Mouse (Mus musculus) liver, embryonic 14.5 days (tissue): ENCODE measurements around the gene Scrn1. TPM values are rescaled to one million over a fixed set of nuclear protein-coding genes. Genes with fewer than 3 reads are reported as not detected.
A peak's percentile ranks its signal among the peaks of the same experiment; 100 is the strongest.

Experiments used
- ATAC-seq: fragments of 200-750 bp; cut with Nextera tagmentation; 2 replicates; pipeline ENCODE4 v1.8.0; 2017; ENCODE audit warnings: moderate number of reproducible peaks, mild to moderate bottlenecking, moderate library complexity; ENCODE audit not compliant: insufficient read depth
- DNase-seq, 3 experiments: peaks; one replicate each; pipeline ENCODE4 v3.0.0-alpha.2; 2012 to 2013; ENCODE audit warnings: low read depth in 3 of 3, low spot score in 3 of 3
- H3K27ac ChIP-seq: fragments of 300-500 bp; sonication (generic); 2 replicates; pipeline ENCODE4 v1.5.1; 2014; ENCODE audit warnings: moderate library complexity, mild to moderate bottlenecking, control low read depth, inconsistent platforms
- H3K27me3 ChIP-seq: fragments of 300-500 bp; sonication (generic); 2 replicates; pipeline ENCODE4 v1.6.1; 2014; ENCODE audit warnings: mild to moderate bottlenecking, low read length, moderate library complexity; ENCODE audit not compliant: control insufficient read depth, insufficient read depth
- H3K36me3 ChIP-seq: fragments of 300-500 bp; sonication (generic); replicated peaks from 2 replicates; pipeline ENCODE4 v1.6.1; 2014; ENCODE audit warnings: low read depth; ENCODE audit not compliant: control insufficient read depth, insufficient read depth
- H3K4me1 ChIP-seq, 2 experiments: fragments of 200-500 bp in 1 of 2; fragments of 300-500 bp in 1 of 2; sonication (generic) in 1 of 2; replicated peaks; 2 replicates each; pipeline ENCODE4 v1.6.1; 2012 to 2014; ENCODE audit warnings: antibody characterized with exemption in 1 of 2, inconsistent platforms in 1 of 2, low read length in 1 of 2; ENCODE audit not compliant: control insufficient read depth in 2 of 2, insufficient read depth in 2 of 2
- H3K4me2 ChIP-seq: fragments of 300-500 bp; sonication (generic); 2 replicates; pipeline ENCODE4 v1.6.1; 2014; ENCODE audit warnings: low read depth, mild to moderate bottlenecking, control low read depth, moderate library complexity
- H3K4me3 ChIP-seq, 2 experiments: fragments of 200-500 bp in 1 of 2; fragments of 300-500 bp in 1 of 2; sonication (generic) in 1 of 2; 2 replicates each; pipeline ENCODE4 v1.5.1; 2012 to 2014; ENCODE audit warnings: low read depth in 2 of 2, low read length in 2 of 2, mild to moderate bottlenecking in 2 of 2, control low read depth in 1 of 2, inconsistent platforms in 1 of 2, moderate library complexity in 1 of 2; ENCODE audit not compliant: insufficient read depth in 1 of 2
- H3K9ac ChIP-seq: fragments of 300-500 bp; sonication (generic); replicated peaks from 2 replicates; pipeline ENCODE4 v1.6.1; 2014; ENCODE audit warnings: mild to moderate bottlenecking, control low read depth, moderate library complexity
- H3K9me3 ChIP-seq: fragments of 300-500 bp; sonication (generic); 2 replicates; pipeline ENCODE4 v1.6.1; 2016; ENCODE audit warnings: low read length, mixed read lengths; ENCODE audit not compliant: control insufficient read depth
- CTCF ChIP-seq: IDR thresholded peaks from 2 replicates; pipeline ENCODE4 v1.5.1; 2016; ENCODE audit warnings: antibody characterized with exemption, low read depth, control low read depth
- EP300 ChIP-seq: IDR thresholded peaks from 2 replicates; pipeline ENCODE4 v1.6.1; 2016; ENCODE audit warnings: antibody characterized with exemption, low read depth
- WGBS: fragments of 180-500 bp; shearing (Covaris S2); extraction: QIAGEN DNeasy Blood & Tissue Kit; methylation state at CpG from one replicate; pipeline ENCODE4 v1.1.7; 2014; ENCODE audit not compliant: insufficient replicate concordance; 5-methylcytosine and 5-hydroxymethylcytosine counted together
- polyA plus RNA-seq, 2 experiments: library from polyadenylated mRNA; depleted of rRNA in 1 of 2; stranded (reverse) in 1 of 2; unstranded in 1 of 2; fragments of >200 nt; fragmentation: Nextera tagmentation in 1 of 2; extraction: Ambion mirVana in 1 of 2; gene quantifications; 2 replicates each; pipeline versions ENCODE4 v1.2.1 to v1.2.3; 2012 to 2014

The Scrn1 gene
- polyA plus RNA-seq, 2 experiments: 0.13 to 0.24 TPM

- no peaks in the 10 kb centered on the region for H3K9me3 ChIP-seq
- H3K36me3 ChIP-seq: no peaks in the 10 kb centered on the region
- H3K27ac ChIP-seq: no peak overlapping the region
- H3K27me3 ChIP-seq: peaks cover 7% of the 10 kb centered on the region
- 44% methylated on average over 8 of the region's 8 CpGs for WGBS
- peaks cover 0 to 9% of the 10 kb centered on the region in 2 experiments; a peak in 3 of 4 replicates for H3K4me1 ChIP-seq
- peak overlapping the region; percentile 88 for H3K4me2 ChIP-seq
- DNase-seq (no peak), ATAC-seq (no peak)
- TF ChIP-seq CTCF: no peak
- TF ChIP-seq EP300: no peak
- H3K9ac ChIP-seq: no peak overlapping the region
- peak overlapping the region in 1 of 2 experiments; percentile 68; a peak in 2 of 4 replicates for H3K4me3 ChIP-seq
These were observed 27.6 kb upstream of the Scrn1 start for GRCm38 (mm10) chr6:54593766-54594468.

GRCm38 (mm10) chr6:54592938-54593535 lies 26.7 kb upstream of the Scrn1 start:
- Histone ChIP-seq H3K9me3 (no peaks in the 10 kb centered on the region), H3K4me2 (peak overlapping the region; percentile 88), H3K9ac (peak overlapping the region; percentile 70), H3K27ac (no peak overlapping the region), H3K4me1 (peaks cover 0 to 9% of the 10 kb centered on the region in 2 experiments; a peak in 3 of 4 replicates), H3K36me3 (no peaks in the 10 kb centered on the region), H3K27me3 (peaks cover 7% of the 10 kb centered on the region), H3K4me3 (peak overlapping the region; percentile 68 to 92)
- WGBS: under 1% methylated on average over 20 of the region's 20 CpGs
- ATAC-seq (peak; percentile 74), DNase-seq (peak; percentile 70 to 76 (median 70))
- TF ChIP-seq CTCF (no peak), EP300 (no peak)

GRCm38 (mm10) chr6:54591778-54592177 lies 25.5 kb upstream of the Scrn1 start:
- Histone ChIP-seq H3K36me3 (no peaks in the 10 kb centered on the region), H3K27me3 (peaks cover 7% of the 10 kb centered on the region), H3K4me1 (peaks cover 0 to 9% of the 10 kb centered on the region in 2 experiments; a peak in 3 of 4 replicates), H3K9ac (no peak overlapping the region), H3K9me3 (no peaks in the 10 kb centered on the region), H3K4me2 (peak overlapping the region; percentile 88), H3K27ac (no peak overlapping the region), H3K4me3 (no peak overlapping the region; a peak in 1 of 4 replicates)
- 46% methylated on average over 6 of the region's 6 CpGs for whole genome bisulfite sequencing
- TF ChIP-seq EP300 (no peak), CTCF (no peak)
- ATAC-seq (no peak), DNase-seq (no peak)

- no peak overlapping the region for H3K4me2 ChIP-seq
- H3K4me3 ChIP-seq: no peak overlapping the region
- ATAC-seq (no peak), DNase-seq (no peak)
- H3K27me3 ChIP-seq: peaks cover 6% of the 10 kb centered on the region
- H3K4me1 ChIP-seq: peaks cover 0 to 9% of the 10 kb centered on the region in 2 experiments; a peak in 3 of 4 replicates
- H3K36me3 ChIP-seq: no peaks in the 10 kb centered on the region
- no peaks in the 10 kb centered on the region for H3K9me3 ChIP-seq
- H3K9ac ChIP-seq: no peak overlapping the region
- WGBS: 71% methylated on average over 2 of the region's 2 CpGs
- H3K27ac ChIP-seq: no peak overlapping the region
- no peak for TF ChIP-seq CTCF
- no peak for TF ChIP-seq EP300
These were observed 24.4 kb upstream of the Scrn1 start for GRCm38 (mm10) chr6:54590691-54591090.

- WGBS: 40% methylated on average over 1 of the region's 1 CpGs
- H3K9ac ChIP-seq: no peak overlapping the region
- TF ChIP-seq CTCF (no peak), EP300 (no peak)
- H3K4me2 ChIP-seq: no peak overlapping the region
- H3K27me3 ChIP-seq: no peaks in the 10 kb centered on the region
- no peaks in the 10 kb centered on the region for H3K9me3 ChIP-seq
- no peak overlapping the region for H3K27ac ChIP-seq
- H3K4me1 ChIP-seq: peaks cover 0 to 5% of the 10 kb centered on the region in 2 experiments; a peak in 2 of 4 replicates
- ATAC-seq (no peak), DNase-seq (no peak)
- no peak overlapping the region for H3K4me3 ChIP-seq
- no peaks in the 10 kb centered on the region for H3K36me3 ChIP-seq
These were observed 21.9 kb upstream of the Scrn1 start for GRCm38 (mm10) chr6:54588212-54588611.
